Mouse (Mus musculus) liver, postnatal 0 days (tissue): ENCODE results near the gene Atp2b1. TPM values are rescaled to one million over a fixed set of nuclear protein-coding genes. Genes with fewer than 3 reads are reported as not detected.
A peak's percentile ranks its signal among the peaks of the same experiment; 100 is the strongest.
"Not testable (repeated sequence)": the region's sequence is repeated elsewhere in the genome, so short reads cannot be mapped to it uniquely, and the experiment has no call there.

Experiments
- ATAC-seq: fragments of 200-750 bp; cut with Nextera tagmentation; 2 replicates; pipeline ENCODE4 v1.8.0; 2017; ENCODE audit warnings: mild to moderate bottlenecking, moderate library complexity
- DNase-seq: peaks from one replicate; pipeline ENCODE4 v3.0.0-alpha.2; 2016
- H3K27ac ChIP-seq: fragments of 300-500 bp; sonication (generic); 2 replicates; pipeline ENCODE4 v1.5.1; 2014; ENCODE audit warnings: antibody characterized with exemption, moderate library complexity, mild to moderate bottlenecking, low read depth
- H3K27me3 ChIP-seq: fragments of 300-500 bp; sonication (generic); 2 replicates; pipeline ENCODE4 v1.6.1; 2014; ENCODE audit warnings: low read length, control low read depth, mixed read lengths; ENCODE audit not compliant: insufficient read depth
- H3K36me3 ChIP-seq: fragments of 300-500 bp; sonication (generic); replicated peaks from 2 replicates; pipeline ENCODE4 v1.6.1; 2014; ENCODE audit warnings: mild to moderate bottlenecking, control low read depth, low read length, moderate library complexity, mixed read lengths; ENCODE audit not compliant: insufficient read depth
- H3K4me1 ChIP-seq: fragments of 300-500 bp; sonication (generic); 2 replicates; pipeline ENCODE4 v1.6.1; 2014; ENCODE audit warnings: antibody characterized with exemption, mild to moderate bottlenecking, control low read depth; ENCODE audit not compliant: insufficient read depth
- H3K4me2 ChIP-seq: fragments of 300-500 bp; sonication (generic); 2 replicates; pipeline ENCODE4 v1.6.1; 2014; ENCODE audit warnings: low read depth, mild to moderate bottlenecking, low read length, moderate library complexity, mixed read lengths
- H3K4me3 ChIP-seq: fragments of 300-500 bp; sonication (generic); 2 replicates; pipeline ENCODE4 v1.5.1; 2014; ENCODE audit warnings: low read depth, low read length
- H3K9ac ChIP-seq: fragments of 300-500 bp; sonication (generic); replicated peaks from 2 replicates; pipeline ENCODE4 v1.6.1; 2014; ENCODE audit warnings: mild to moderate bottlenecking, moderate library complexity
- H3K9me3 ChIP-seq: fragments of 300-500 bp; sonication (generic); 2 replicates; pipeline ENCODE4 v1.6.1; 2016; ENCODE audit warnings: mild to moderate bottlenecking, control low read depth, low read length, mixed read lengths
- CTCF ChIP-seq: sonication (generic); IDR thresholded peaks from 2 replicates; pipeline ENCODE4 v1.5.1; 2016; ENCODE audit warnings: antibody characterized with exemption, low read depth
- EP300 ChIP-seq: IDR thresholded peaks from 2 replicates; pipeline ENCODE4 v1.6.1; 2016; ENCODE audit warnings: antibody characterized with exemption, low read depth, mild to moderate bottlenecking
- WGBS: fragments of 180-500 bp; shearing (Covaris S2); extraction: QIAGEN DNeasy Blood & Tissue Kit; methylation state at CpG from one replicate; pipeline ENCODE4 v1.1.7; 2014; ENCODE audit not compliant: insufficient replicate concordance; 5-methylcytosine and 5-hydroxymethylcytosine counted together
- polyA plus RNA-seq: library from polyadenylated mRNA; unstranded; fragments of >200 nt; fragmentation: Nextera tagmentation; extraction: Ambion mirVana; gene quantifications from 2 replicates; pipeline ENCODE4 v1.2.1, GENCODE M21; 2015

Gene Atp2b1
- polyA plus RNA-seq, 1 experiment from 2014 or later: 37.0 TPM

DNA sequence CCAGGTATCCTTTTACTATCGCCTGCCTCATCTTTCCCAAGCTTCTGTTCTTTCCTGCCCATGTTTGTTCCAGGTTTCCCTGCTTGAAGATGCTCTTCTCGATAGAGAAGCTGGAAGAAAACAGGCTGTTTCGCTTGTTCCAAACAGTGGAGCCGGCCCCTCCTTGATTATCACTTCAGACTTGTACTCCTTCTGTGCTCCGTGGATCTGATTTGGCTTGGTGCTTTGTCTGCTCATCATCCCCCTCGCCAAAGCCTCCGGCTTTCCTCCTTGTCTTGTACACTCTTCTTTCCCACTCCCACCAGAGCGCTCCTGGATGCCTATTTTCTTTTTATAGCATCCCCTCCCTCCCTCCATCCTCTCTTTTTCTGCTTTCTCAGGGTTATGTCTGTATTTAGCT lies 79.0 kb downstream of the Atp2b1 start:
- no peaks in the 10 kb centered on the region for H3K4me1 ChIP-seq
- no peaks in the 10 kb centered on the region for H3K27me3 ChIP-seq
- H3K4me3 ChIP-seq: no peak overlapping the region
- H3K9ac ChIP-seq: no peak overlapping the region
- WGBS: 92% methylated on average over 8 of the region's 8 CpGs
- H3K27ac ChIP-seq: no peak overlapping the region
- H3K4me2 ChIP-seq: no peak overlapping the region
- no peaks in the 10 kb centered on the region for H3K9me3 ChIP-seq
- peaks cover 61% of the 10 kb centered on the region for H3K36me3 ChIP-seq
- TF ChIP-seq CTCF (no peak), EP300 (no peak)
- ATAC-seq (no peak), DNase-seq (no peak)

DNA sequence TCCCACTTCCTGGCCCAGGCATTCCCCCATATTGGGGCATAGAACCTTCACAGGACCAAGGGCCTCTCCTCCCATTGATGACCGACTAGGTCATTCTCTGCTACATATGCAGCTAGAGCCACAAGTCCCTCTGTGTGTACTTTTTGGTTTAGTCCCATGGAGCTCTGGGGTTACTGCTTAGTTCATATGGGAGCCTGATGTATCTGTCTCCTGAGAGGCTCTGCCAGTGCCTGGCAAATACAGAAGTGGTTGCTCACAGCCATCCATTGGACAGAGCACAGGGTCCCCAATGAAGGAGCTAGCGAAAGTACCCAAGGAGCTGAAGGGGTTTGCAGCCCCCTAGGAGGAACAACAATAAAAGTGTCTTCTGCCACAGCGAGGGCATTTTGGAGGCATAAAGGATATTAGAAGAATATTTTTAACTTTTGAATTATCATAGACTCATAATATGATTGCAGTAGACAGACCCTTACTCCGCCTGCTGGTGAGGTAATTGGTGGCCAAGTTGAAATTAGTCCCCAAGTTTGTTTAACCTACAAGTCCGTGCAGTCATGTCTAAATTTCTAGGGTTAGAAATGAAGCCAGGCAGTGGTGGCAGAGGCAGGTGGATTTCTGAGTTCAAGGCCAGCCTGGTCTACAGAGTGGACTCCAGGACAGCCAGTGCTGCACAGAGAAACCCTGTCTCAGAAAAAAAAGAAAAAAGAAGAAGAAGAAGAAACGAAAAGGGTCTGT lies 81.0 kb downstream of the Atp2b1 start:
- H3K27ac ChIP-seq, H3K4me1 ChIP-seq, ATAC-seq, H3K9me3 ChIP-seq, H3K4me3 ChIP-seq, H3K4me2 ChIP-seq, H3K9ac ChIP-seq, DNase-seq, H3K27me3 ChIP-seq: not testable (repeated sequence)
- peak; percentile 29; the same call in 1 of the 2 replicates for TF ChIP-seq CTCF
- 85% methylated on average over 6 of the region's 6 CpGs for WGBS
- H3K36me3 ChIP-seq: peaks cover 62% of the 10 kb centered on the region

DNA sequence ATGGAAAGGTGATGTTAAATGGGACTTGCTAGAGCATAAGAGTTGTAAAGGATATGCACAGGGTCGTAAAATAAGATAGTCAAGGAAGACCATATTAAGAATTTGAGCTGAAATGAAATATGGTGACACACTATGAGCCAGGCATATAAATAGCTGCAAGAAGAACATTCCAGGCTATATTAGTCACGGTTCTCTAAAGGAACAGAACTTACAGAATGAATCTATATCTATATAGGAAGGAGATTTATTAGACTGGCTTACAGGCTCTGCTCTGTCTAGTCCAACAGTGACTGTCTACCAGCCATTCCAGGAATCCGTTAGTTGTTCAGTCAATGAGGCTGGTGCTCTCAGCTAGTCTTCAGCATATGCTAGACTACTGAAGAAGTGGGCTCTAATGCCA lies 90.7 kb downstream of the Atp2b1 start:
- TF ChIP-seq EP300 (no peak), CTCF (no peak)
- Histone ChIP-seq H3K27ac (no peak overlapping the region), H3K4me3 (no peak overlapping the region), H3K27me3 (no peaks in the 10 kb centered on the region), H3K4me1 (no peaks in the 10 kb centered on the region), H3K36me3 (peaks cover 53% of the 10 kb centered on the region), H3K4me2 (no peak overlapping the region), H3K9ac (no peak overlapping the region), H3K9me3 (no peaks in the 10 kb centered on the region)
- no peak for DNase-seq
- ATAC-seq: no peak
- 87% methylated on average over 3 of the region's 3 CpGs for WGBS

DNA sequence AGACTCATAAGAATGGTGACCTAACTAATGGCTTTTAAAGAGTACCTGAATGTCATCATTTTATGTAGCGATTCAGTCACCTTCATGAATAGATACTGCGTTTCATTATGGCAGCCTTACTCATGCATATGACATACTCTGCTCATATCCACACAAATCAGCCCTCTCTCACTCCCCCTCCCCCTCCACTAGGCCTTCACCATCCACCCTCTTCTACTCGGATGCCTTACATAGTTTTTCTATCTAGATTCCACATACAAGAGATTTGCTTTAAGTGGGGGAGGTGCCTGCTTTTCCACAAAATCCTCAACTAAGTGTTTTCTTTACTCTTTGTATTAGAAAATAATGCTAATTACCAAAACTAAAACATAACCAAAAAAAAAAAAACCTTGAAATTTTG lies 96.9 kb downstream of the Atp2b1 start:
- no peak for ATAC-seq
- H3K27me3 ChIP-seq: no peaks in the 10 kb centered on the region
- no peak overlapping the region for H3K4me2 ChIP-seq
- no peak overlapping the region for H3K4me3 ChIP-seq
- TF ChIP-seq EP300 (no peak), CTCF (no peak)
- H3K27ac ChIP-seq: no peak overlapping the region
- DNase-seq: no peak
- WGBS: 81% methylated on average over 3 of the region's 3 CpGs
- no peaks in the 10 kb centered on the region for H3K9me3 ChIP-seq
- no peaks in the 10 kb centered on the region for H3K4me1 ChIP-seq
- H3K36me3 ChIP-seq: peaks cover 27% of the 10 kb centered on the region
- no peak overlapping the region for H3K9ac ChIP-seq

DNA sequence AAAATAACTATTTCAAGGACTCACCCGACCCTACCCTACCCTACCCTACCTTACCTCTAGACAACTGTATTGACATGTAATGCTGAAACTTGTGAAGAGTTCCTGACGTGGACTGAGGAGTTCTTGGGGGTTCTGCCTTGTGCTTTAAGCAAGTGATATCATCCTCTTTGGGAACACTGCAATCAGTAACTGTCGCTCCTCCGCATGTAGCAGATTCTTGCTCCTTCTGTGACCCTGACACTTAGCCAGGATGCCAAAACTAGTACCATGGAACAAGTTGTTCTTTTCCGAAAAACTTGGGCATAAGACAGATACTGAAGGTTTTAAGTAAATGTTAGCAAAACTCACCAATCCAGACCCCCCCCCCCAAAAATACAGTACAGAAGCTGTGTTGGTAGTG lies 97.9 kb downstream of the Atp2b1 start:
- Histone ChIP-seq H3K4me1 (no peaks in the 10 kb centered on the region), H3K9ac (no peak overlapping the region), H3K27ac (no peak overlapping the region), H3K4me2 (no peak overlapping the region), H3K9me3 (no peaks in the 10 kb centered on the region), H3K36me3 (peaks cover 33% of the 10 kb centered on the region), H3K27me3 (no peaks in the 10 kb centered on the region), H3K4me3 (no peak overlapping the region)
- WGBS: 80% methylated on average over 5 of the region's 5 CpGs
- ATAC-seq (no peak), DNase-seq (no peak)
- no peak for TF ChIP-seq CTCF
- no peak for TF ChIP-seq EP300

DNA sequence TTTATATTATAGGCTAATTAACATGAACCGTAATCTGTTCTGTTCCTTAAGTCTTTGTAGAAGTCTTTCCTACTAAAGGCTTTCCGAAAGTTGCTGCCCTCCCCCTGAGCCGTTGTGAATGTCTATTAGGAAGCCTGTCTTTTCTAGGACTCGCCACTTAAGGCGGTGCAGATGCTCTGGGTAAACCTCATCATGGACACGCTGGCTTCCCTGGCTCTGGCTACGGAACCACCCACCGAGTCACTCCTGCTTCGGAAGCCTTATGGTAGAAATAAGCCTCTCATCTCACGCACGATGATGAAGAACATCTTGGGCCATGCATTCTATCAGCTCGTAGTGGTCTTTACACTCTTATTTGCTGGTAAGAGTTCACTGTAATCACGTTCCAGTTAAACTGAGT lies 100.5 kb downstream of the Atp2b1 start:
- Histone ChIP-seq H3K9ac (no peak overlapping the region), H3K27me3 (no peaks in the 10 kb centered on the region), H3K9me3 (no peaks in the 10 kb centered on the region), H3K4me2 (no peak overlapping the region), H3K4me1 (no peaks in the 10 kb centered on the region), H3K4me3 (no peak overlapping the region), H3K36me3 (peaks cover 48% of the 10 kb centered on the region), H3K27ac (no peak overlapping the region)
- DNase-seq (no peak), ATAC-seq (no peak)
- TF ChIP-seq EP300 (no peak), CTCF (no peak)
- 93% methylated on average over 13 of the region's 13 CpGs for WGBS
